In the genomic region with DNA sequence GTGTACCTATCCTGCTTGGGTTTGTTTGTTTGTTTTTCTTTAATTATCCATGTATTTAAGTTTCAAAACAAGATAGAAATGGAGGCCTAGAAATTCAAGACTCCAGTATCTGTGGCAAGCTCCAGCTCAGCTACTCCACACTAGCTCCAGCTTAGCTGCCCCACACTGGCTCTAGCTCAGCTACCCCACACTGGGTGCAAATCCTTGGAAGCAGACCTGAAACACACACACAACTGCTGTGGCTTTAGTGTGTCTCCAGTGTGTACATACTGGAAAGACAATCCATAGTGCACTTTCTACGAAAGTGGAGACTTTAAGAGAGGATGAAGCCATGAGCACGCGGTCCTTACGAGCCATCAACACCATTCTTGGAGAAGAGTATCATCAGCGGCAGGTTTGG, we compare ENCODE assay signal across 32 mouse cellular contexts.
"Had no signal": no experiment of that assay in that cellular context is flagged by ENCODE, and none has a peak within 500 bp of the region (broad histone marks: within the 10 kb centered on the region; RNA-seq: fewer than 3 reads in every experiment).

No protein-coding gene starts in this region.

- H3K4me2 ChIP-seq: limb, embryonic 12.5 days; limb, embryonic 13.5 days; limb, embryonic 15.5 days; liver, embryonic 11.5 days; liver, embryonic 12.5 days; liver, embryonic 13.5 days; liver, embryonic 15.5 days; lung, embryonic 14.5 days; lung, embryonic 15.5 days; midbrain, embryonic 11.5 days; midbrain, embryonic 12.5 days; midbrain, embryonic 13.5 days; midbrain, embryonic 15.5 days; neural tube, embryonic 12.5 days had no signal

- H3K27ac ChIP-seq: limb, embryonic 10.5 days; limb, embryonic 12.5 days; limb, embryonic 13.5 days; limb, embryonic 15.5 days; liver, embryonic 12.5 days; liver, embryonic 13.5 days; liver, embryonic 14.5 days; liver, embryonic 15.5 days; lung, embryonic 15.5 days; macrophage; midbrain, embryonic 10.5 days; midbrain, embryonic 12.5 days; midbrain, embryonic 13.5 days; midbrain, embryonic 15.5 days; neural tube, embryonic 12.5 days had no signal

- H3K36me3 ChIP-seq: limb, embryonic 10.5 days; limb, embryonic 12.5 days; limb, embryonic 13.5 days; limb, embryonic 15.5 days; liver, embryonic 12.5 days; liver, embryonic 13.5 days; liver, embryonic 15.5 days; lung, embryonic 15.5 days; midbrain, embryonic 10.5 days; midbrain, embryonic 12.5 days; midbrain, embryonic 13.5 days; midbrain, embryonic 15.5 days; neural tube, embryonic 12.5 days had no signal

- H3K9ac ChIP-seq: limb, embryonic 12.5 days; limb, embryonic 13.5 days; limb, embryonic 15.5 days; liver, embryonic 12.5 days; liver, embryonic 13.5 days; liver, embryonic 14.5 days; liver, embryonic 15.5 days; liver, postnatal 0 days; lung, embryonic 14.5 days; lung, embryonic 15.5 days; midbrain, embryonic 12.5 days; midbrain, embryonic 13.5 days; midbrain, embryonic 15.5 days; neural tube, embryonic 12.5 days had no signal

- H3K9me3 ChIP-seq: limb, embryonic 10.5 days; limb, embryonic 12.5 days; limb, embryonic 13.5 days; limb, embryonic 15.5 days; liver, embryonic 12.5 days; liver, embryonic 13.5 days; liver, embryonic 15.5 days; lung, embryonic 15.5 days; megakaryocyte, embryonic 14.5 days; midbrain, embryonic 10.5 days; midbrain, embryonic 12.5 days; midbrain, embryonic 13.5 days; midbrain, embryonic 15.5 days; neural tube, embryonic 12.5 days had no signal

- ATAC-seq: liver, embryonic 12.5 days; liver, postnatal 0 days; lung, postnatal 0 days; midbrain, embryonic 13.5 days; midbrain, embryonic 15.5 days; midbrain, embryonic 16.5 days had no signal

- DNase-seq: left cerebral cortex, postnatal 4 days; liver; liver, embryonic 13.5 days; liver, postnatal 0 days; lung, adult 18-20 months; lung, adult 2 months; lung, embryonic 14.5 days; lung, postnatal 10 days; lung, postnatal 14 days; lung, postnatal 36 days; lung, postnatal 4 days; midbrain, embryonic 14.5 days had no signal

- H3K27me3 ChIP-seq: limb, embryonic 12.5 days; limb, embryonic 13.5 days; limb, embryonic 15.5 days; liver, embryonic 12.5 days; liver, embryonic 13.5 days; liver, embryonic 15.5 days; lung, embryonic 15.5 days; midbrain, embryonic 12.5 days; midbrain, embryonic 13.5 days; midbrain, embryonic 15.5 days; neural tube, embryonic 12.5 days had no signal

- H3K4me3 ChIP-seq: limb, embryonic 10.5 days; limb, embryonic 12.5 days; limb, embryonic 13.5 days; limb, embryonic 15.5 days; liver, embryonic 12.5 days; liver, embryonic 13.5 days; liver, embryonic 15.5 days; lung, embryonic 15.5 days; megakaryocyte, embryonic 14.5 days; midbrain, embryonic 10.5 days; midbrain, embryonic 12.5 days; midbrain, embryonic 13.5 days; midbrain, embryonic 15.5 days; myocyte; neural tube, embryonic 12.5 days had no signal

- H3K4me1 ChIP-seq: limb, embryonic 10.5 days; limb, embryonic 12.5 days; limb, embryonic 13.5 days; limb, embryonic 15.5 days; liver, embryonic 12.5 days; liver, embryonic 13.5 days; liver, embryonic 15.5 days; megakaryocyte, embryonic 14.5 days; midbrain, embryonic 10.5 days; midbrain, embryonic 12.5 days; midbrain, embryonic 13.5 days; midbrain, embryonic 15.5 days; neural tube, embryonic 12.5 days had no signal
